Mouse (Mus musculus) left cerebral cortex, postnatal 14 days (tissue): Measurements from ENCODE around the gene Arpp21. TPM values are rescaled to one million over a fixed set of nuclear protein-coding genes. Genes with fewer than 3 reads are reported as not detected.

Source experiments
- DNase-seq, 2 experiments: peaks; one replicate each; pipeline ENCODE4 v3.0.0; 2021 to 2022; ENCODE audit warnings: low spot score in 2 of 2, mixed read lengths in 1 of 2
- intact Hi-C: fragments of 180-260 bp; cut with DNase I; formaldehyde crosslinking; loops from one replicate; pipeline ENCODE4 v1.15.1; 2025
- total RNA-seq, 2 experiments: library from RNA; stranded (reverse); gene quantifications; 2 replicates each; pipeline ENCODE4 v1.2.3; 2021

Arpp21 gene
- total RNA-seq, 2 experiments from 2014 or later: 770 to 823 TPM

- DNase-seq: no peak
- intact Hi-C loops: loop anchor here (10.0 kb wide), 1 partner anchor 1401 kb away; no protein-coding TSS in a partner anchor
Measured at GRCm38 (mm10) chr9:112233822-112234504, 1.8 kb downstream of the Arpp21 start.

DNA sequence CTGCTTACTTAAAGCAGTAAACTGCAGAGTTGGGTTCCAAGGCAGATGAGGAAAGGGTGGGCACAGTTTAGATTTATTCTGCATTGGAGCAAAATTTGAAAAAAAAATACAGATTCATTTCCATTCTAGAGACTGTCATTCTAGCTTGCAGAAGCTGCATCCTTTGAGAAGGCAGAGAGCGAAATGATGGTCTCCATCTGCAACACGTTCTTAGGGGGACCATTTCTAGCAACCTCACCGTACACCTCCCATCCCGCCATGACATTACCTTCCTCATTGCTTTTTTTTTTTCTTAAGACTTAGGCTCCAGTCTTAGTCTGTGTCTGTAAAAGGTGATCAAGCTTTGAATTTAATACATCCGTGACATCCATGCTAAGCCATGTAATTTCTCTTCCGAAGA lies 2.4 kb downstream of the Arpp21 start:
- no peak for DNase-seq
- intact Hi-C loops: loop anchor here (10.0 kb wide), 1 partner anchor 1401 kb away; no protein-coding TSS in a partner anchor

GRCm38 (mm10) chr9:112231935-112232575 lies 3.7 kb downstream of the Arpp21 start:
- intact Hi-C loops: loop anchor here (10.0 kb wide), 1 partner anchor 1403 kb away; no protein-coding TSS in a partner anchor
- DNase-seq: no peak

GRCm38 (mm10) chr9:112231383-112231782 lies 4.4 kb downstream of the Arpp21 start:
- DNase-seq: no peak
- intact Hi-C loops: loop anchor here (10.0 kb wide), 1 partner anchor 1403 kb away; no protein-coding TSS in a partner anchor

DNA sequence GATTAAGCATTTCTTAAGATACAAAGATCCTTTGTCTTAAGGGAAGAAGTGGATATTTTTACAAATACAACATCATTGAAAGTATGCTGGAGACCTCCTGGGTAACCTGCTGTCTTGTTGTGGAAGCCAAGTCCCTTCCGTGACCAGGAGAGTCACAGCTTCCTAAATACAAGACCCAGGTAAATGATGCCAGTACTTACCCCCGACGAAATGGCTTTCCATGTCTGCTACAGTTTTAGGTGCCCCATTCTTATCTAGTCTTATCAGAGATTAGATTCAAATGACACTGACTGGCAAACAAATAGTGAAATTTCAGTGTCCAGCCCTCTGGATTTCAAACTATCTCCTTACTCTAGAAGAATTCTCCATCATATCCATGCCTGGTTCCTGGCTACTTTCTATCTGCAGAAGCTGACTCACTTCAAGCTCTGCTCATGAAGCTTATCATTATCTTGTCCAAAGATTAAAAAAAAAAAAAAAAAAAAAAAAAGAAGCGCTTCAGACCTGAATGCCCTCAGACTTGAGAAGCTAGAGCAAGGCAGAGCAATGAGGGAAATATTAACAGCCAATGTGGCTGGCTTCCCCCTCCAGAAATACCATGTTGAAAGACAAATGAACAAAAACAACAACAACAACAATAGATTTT lies 4.9 kb downstream of the Arpp21 start:
- intact Hi-C loops: loop anchor here (10.0 kb wide), 1 partner anchor 1404 kb away; no protein-coding TSS in a partner anchor
- DNase-seq: no peak

GRCm38 (mm10) chr9:112228470-112228869 lies 7.3 kb downstream of the Arpp21 start:
- intact Hi-C loops: no loop called here
- peak in 1 of 2 experiments; percentile 49 for DNase-seq

DNA sequence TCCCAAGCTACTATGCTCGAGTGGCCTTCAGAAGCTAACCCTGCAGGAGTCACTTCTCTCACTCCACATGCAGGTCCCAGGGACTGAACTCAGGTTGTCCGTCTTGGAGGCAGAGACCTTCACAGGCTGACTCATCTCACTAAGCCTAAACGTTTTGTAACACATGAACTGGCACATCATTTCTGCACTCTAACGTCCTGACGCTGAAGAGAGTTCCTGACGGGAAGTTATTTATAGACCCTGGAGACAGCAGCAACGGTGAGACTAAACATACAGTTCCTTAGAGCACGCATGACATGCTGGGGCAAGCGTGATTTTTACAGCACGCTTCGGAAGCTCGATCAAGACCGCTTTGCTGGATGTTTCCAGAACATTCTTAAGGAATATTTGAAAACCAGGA lies 8.6 kb downstream of the Arpp21 start:
- DNase-seq: no peak
- intact Hi-C loops: no loop called here

GRCm38 (mm10) chr9:112226511-112226910 lies 9.2 kb downstream of the Arpp21 start:
- intact Hi-C loops: no loop called here
- no peak for DNase-seq

DNA sequence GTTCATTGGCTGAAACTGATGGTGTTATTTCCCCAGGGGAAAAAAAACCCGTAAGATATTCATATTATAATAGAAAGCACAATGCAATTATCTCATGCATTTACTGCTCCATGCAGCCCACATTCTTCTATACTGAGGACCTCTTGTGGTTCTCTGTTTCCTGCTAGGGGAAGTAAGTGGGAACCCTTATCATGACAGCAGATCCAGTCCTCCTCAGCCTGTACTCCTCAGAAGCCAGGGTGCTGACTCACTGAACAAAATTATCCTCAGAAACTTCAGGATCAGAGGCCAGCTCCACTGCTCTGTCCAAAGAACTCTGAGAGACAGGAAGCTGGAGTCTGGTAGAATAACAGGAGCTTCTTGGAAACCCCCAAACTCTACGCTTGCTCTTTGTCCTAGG lies 10.7 kb downstream of the Arpp21 start:
- no peak for DNase-seq
- intact Hi-C loops: no loop called here

- intact Hi-C loops: no loop called here
- DNase-seq: no peak
Measured at GRCm38 (mm10) chr9:112219372-112219771, 16.4 kb downstream of the Arpp21 start.

- no peak for DNase-seq
- intact Hi-C loops: no loop called here
Measured at GRCm38 (mm10) chr9:112218237-112218636, 17.5 kb downstream of the Arpp21 start.

DNA sequence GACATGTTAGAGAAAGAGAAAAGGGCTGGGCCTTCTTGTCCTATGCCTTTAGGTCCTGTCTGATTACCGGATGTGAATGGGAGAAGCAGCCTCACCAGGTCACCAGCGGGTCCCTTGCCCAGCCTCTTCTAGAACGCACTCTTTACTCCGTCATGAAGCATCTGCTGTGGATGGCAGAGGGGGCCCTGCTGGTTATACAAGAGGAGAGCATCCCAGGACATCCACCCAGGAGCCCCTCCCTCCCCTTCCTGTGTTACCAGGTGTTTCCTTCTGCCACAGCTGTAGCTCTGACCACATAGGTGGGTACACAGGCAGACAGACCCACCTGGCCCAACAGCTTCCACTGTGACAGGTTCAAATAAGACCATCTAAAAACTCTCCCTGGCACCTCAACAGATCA lies 18.6 kb downstream of the Arpp21 start:
- intact Hi-C loops: no loop called here
- no peak for DNase-seq

DNA sequence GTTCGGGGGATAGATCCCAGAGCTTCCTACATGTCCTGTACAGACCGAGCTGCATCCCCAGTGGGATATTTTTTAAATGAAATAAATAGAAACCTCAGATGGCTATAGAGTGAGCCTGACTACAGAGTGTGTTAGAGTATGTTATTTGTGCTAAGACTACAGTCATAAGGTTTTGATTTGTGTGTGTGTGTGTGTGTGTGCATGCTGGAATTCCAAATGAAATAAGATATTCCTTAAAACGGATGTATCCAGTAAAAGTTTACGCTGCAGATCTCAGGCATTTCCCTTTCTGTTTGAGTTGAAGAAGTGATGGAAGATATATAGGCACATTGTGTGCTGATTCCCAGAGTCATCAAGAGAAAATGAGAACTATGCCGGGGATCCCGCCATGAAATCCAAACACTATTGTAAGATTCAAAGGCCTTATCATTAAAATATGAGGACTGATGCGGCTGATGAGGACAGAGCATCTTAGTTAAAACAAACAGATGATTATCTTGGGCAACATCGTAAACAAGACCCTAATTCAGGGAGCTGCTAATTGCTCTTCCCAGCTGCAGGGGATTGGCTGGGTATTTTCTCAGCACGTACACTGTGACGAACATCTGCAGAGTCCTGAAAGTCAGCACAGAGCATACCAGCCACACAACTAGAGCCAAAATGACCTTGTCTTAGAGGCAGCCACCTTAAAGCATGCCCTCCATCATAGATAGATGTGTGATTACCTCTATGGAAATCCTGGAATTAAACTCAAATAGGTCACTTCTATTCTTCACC lies 20.5 kb downstream of the Arpp21 start:
- intact Hi-C loops: no loop called here
- no peak for DNase-seq

GRCm38 (mm10) chr9:112213411-112214255 lies 22.1 kb downstream of the Arpp21 start:
- no peak for DNase-seq
- intact Hi-C loops: no loop called here

DNA sequence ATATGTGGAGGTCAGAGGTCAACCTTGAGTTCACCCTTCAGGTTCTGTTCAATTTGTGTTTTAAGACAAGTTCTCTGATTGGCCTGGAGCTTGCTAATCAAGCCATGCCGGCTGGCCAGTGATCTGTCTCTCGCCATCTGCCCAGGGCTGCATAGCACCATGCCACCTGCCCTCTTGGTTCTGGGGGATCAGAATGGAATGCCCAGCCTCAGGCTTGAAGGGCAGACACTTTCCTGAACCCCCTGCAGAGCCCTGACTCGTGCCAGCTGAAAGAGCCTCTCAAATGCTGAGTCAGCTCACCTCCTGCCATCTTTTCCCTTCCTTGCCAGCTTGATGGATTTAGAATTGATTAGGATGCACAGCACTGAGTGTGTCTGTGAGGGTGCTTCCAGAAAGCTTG lies 25.9 kb downstream of the Arpp21 start:
- intact Hi-C loops: no loop called here
- DNase-seq: no peak

DNA sequence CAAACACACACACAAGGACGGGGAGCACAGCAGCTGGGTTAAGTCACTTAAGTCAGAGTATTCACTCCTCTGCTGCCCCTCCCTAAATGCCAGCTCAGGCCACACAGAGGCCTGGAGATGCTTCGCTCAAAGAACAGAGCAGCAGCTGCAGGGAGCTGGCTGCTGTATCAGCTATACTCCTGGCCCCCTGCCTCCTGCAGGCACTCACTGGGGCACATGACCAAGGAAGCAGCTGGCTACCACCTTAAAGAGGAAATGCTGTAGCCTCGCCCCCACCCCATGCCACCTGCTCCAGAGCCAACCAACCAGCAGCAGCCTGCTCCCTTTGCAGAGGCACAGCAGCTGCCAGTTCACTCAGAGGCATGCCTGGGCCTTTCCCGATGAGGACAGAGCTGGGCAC lies 28.0 kb downstream of the Arpp21 start:
- peak; percentile 72 to 96 for DNase-seq
- intact Hi-C loops: no loop called here

DNA sequence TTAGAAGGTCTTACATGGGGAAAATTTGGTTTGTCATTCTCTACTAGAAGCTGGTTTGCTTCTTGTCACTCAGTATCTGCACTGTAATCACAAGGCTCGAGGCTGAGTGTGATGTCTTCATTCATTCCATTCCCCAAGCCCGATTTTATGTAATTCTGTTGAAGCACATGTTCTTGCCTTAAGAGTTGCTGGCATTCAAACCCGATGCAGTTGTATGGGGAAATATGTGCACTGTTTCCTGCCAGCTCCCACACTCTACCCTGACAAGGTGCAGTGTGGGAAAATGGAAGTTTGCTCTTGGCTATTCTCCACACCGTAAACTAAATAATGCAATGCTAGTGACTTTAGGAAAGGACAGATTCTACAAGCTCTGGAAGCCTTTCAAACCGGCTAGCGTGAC lies 37.4 kb downstream of the Arpp21 start:
- intact Hi-C loops: no loop called here
- DNase-seq: peak in 1 of 2 experiments; percentile 75

DNA sequence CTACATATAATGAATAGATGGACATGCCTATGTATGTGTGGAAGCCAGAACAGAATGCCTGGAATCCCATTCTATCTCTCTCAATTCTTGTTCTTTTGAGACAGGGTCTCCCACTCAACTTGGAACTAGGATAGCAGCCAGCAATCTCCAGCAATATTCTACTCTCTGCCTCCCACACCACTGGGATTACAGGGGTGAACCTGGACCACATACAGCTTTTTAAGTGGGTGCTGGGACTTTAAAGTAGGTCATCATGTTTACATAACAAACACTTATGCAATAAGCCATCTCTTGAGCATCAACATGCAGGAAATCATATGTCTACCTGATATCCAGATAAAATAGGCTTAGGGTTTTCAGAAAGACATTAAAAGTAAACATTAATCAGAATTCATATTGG lies 41.7 kb downstream of the Arpp21 start:
- intact Hi-C loops: no loop called here
- no peak for DNase-seq

DNA sequence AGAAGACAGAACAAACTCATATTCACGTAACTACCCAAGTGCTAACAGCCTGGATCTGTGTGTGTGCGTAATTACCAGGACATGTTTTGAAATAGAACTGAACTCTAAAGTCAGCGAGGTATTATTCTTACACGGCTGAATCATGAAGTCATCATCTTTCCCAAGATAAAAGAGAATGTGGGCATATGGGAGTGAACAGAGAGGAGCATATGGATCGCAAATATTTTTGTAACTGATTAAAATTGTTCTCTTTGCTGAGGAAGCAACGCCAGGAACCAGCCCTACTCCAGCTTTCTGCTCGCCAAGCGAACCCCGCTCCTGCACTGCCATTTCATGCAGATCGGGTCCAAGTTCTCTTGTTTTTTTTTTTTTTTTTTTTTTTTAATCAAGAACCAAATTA lies 46.3 kb downstream of the Arpp21 start:
- peak; percentile 63 to 81 for DNase-seq
- intact Hi-C loops: no loop called here
